Mouse (Mus musculus) frontal cortex, postnatal 14 days (tissue): ENCODE results near the gene Klf3.
"Not testable (repeated sequence)": the region's sequence is repeated elsewhere in the genome, so short reads cannot be mapped to it uniquely, and the experiment has no call there.

Source experiments
- DNase-seq, 2 experiments: peaks; one replicate each; pipeline ENCODE4 v3.0.0; 2022; ENCODE audit warnings: low spot score in 2 of 2

Gene Klf3

DNA sequence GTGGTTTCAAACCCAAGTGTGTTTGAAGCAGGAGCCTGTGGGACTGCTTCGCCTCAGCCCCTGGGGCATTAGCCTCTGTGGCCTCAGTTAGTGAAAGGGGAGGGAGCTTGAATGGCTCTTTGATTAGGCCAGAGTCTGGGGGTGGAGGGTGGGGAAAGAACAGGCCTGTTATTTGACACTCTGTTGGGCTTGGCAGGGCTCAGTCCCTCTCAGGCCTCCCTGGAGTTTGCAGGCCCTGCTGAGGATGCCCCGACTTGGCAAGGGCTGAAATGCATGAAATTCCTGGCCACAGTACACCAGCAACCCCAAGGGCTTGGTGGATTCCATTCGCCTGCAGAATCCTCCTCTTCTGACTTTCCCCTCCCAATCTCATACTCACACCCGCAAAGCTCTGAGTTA is 74.8 kb downstream of the Klf3 start:
- DNase-seq = no peak

DNA sequence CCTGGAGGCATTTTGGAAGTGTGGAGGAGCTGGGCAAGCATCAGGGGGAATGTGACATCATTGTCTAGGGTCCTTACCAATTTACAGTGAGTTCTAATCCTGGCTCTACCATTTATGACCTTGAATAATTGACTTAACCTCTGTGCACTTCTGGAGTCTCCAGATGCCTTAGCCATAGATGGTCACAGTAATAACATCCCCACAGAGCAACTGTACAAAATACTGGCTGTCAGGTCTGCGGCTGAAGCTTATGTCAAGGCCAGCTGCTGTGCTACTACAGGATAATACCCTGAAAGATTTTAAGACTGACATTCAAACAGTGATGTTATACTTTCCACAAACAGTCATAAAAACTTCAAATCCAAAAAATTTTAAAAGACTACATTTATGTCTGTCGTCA is 75.3 kb downstream of the Klf3 start:
- no peak for DNase-seq

DNA sequence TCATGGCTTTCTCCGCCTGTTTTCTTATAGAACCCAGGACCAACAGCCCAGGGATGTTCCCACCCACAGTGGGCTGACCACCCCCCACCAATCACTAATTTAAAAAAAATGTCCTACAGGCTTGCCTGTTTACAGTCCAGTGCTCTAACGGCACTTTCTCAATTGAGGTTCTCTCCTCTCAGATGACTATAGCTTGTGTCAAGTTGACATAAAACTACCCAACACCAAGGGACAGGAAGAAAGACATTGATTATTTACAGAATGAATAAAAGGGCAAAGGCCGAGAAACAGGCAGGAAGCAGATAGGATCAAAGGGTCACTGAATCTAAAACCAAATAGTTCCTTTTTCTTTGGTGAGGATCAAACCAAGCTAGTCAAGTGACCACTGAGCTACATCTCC is 76.1 kb downstream of the Klf3 start:
- no peak for DNase-seq

GRCm38 (mm10) chr5:64881559-64881958 is 78.4 kb downstream of the Klf3 start:
- DNase-seq = not testable (repeated sequence)

DNA sequence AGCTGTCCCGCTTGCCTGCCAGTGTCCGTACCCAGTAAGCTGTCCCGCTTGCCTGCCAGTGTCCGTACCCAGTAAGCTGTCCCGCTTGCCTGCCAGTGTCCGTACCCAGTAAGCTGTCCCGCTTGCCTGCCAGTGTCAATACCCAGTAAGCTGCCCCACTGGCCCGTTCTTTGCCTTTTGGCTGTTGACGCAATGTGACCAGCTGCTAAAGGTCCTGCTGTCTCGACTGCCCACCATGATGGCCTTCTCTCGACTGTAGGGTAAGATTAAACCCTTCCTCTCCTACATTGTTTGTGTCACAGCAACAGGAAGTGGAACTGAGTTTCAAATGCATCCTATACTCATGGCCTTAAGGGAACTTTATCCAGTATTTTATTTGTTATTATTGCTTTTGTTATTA is 78.8 kb downstream of the Klf3 start:
- DNase-seq = not testable (repeated sequence)
